Mouse (Mus musculus): ENCODE data around the gene Tmem183a. TPM values are rescaled to one million over a fixed set of nuclear protein-coding genes. Genes with fewer than 3 reads are reported as not detected.

The Tmem183a gene
- polyA plus RNA-seq, 1 experiment from 2014 or later = 95.9 TPM

GRCm38 (mm10) chr1:134332770-134333271 lies 29.0 kb downstream of the Tmem183a start, which contains the start of gene Ppfia4:
Gene Ppfia4, minus strand, starts transcription at chr1:134332928.
- WGBS = 40% methylated on average over 13 of the region's 13 CpGs
- 0 out of 2 replicates have a peak within 1 kb of the TSS, but pooled peaks have one; percentile 28 for H3K4me3 ChIP-seq
- DNase-seq (ENCODE audit: low spot score) = no peak
- no peaks in the 10 kb centered on the region for H3K27me3 ChIP-seq (ENCODE audit: insufficient read depth, poor library complexity, severe bottlenecking)
- H3K36me3 ChIP-seq = peaks cover 10% of the 10 kb centered on the region; the same call in 1 of the 2 replicates
- peaks cover 61% of the 10 kb centered on the region for H3K4me1 ChIP-seq
- H3K27ac ChIP-seq = peak within 1 kb of the TSS; percentile 69
- no peaks in the 10 kb centered on the region for H3K9me3 ChIP-seq

- Histone ChIP-seq H3K4me1 (peaks cover 53% of the 10 kb centered on the region), H3K27ac (peak overlapping the region; percentile 69)
- WGBS = 55% methylated on average over 20 of the region's 20 CpGs
Observed at GRCm38 (mm10) chr1:134331879-134332635, 29.7 kb downstream of the Tmem183a start.

GRCm38 (mm10) chr1:134326841-134327346 lies 34.9 kb downstream of the Tmem183a start:
- 87% methylated on average over 12 of the region's 12 CpGs for WGBS

More at GRCm38 (mm10) chr1:134331879-134332635, 29.7 kb downstream of the Tmem183a start:
- Histone ChIP-seq H3K4me3 (no peak overlapping the region), H3K27me3 (ENCODE audit: insufficient read depth, poor library complexity, severe bottlenecking) (no peaks in the 10 kb centered on the region), H3K36me3 (peaks cover 15% of the 10 kb centered on the region), H3K9me3 (no peaks in the 10 kb centered on the region)
- DNase-seq (ENCODE audit: low spot score) = no peak

GRCm38 (mm10) chr1:134322591-134322990 lies 39.2 kb downstream of the Tmem183a start:
- peaks cover 81% of the 10 kb centered on the region for H3K36me3 ChIP-seq

More at GRCm38 (mm10) chr1:134326841-134327346, 34.9 kb downstream of the Tmem183a start:
- peaks cover 6% of the 10 kb centered on the region for H3K4me1 ChIP-seq
- no peak for DNase-seq (ENCODE audit: low spot score)
- H3K27me3 ChIP-seq (ENCODE audit: insufficient read depth, poor library complexity, severe bottlenecking) = 0 out of 2 replicates have a peak, but pooled peaks cover 4% of the 10 kb centered on the region
- no peak overlapping the region for H3K4me3 ChIP-seq
- H3K9me3 ChIP-seq = no peaks in the 10 kb centered on the region
- peaks cover 58% of the 10 kb centered on the region for H3K36me3 ChIP-seq
- H3K27ac ChIP-seq = no peak overlapping the region

GRCm38 (mm10) chr1:134320691-134321301 lies 41.0 kb downstream of the Tmem183a start:
- H3K4me1 ChIP-seq = peaks cover 18% of the 10 kb centered on the region
- WGBS = 61% methylated on average over 14 of the region's 14 CpGs
- no peak overlapping the region for H3K4me3 ChIP-seq
- DNase-seq (ENCODE audit: low spot score) = no peak
- no peaks in the 10 kb centered on the region for H3K9me3 ChIP-seq
- H3K27me3 ChIP-seq (ENCODE audit: insufficient read depth, poor library complexity, severe bottlenecking) = 0 out of 2 replicates have a peak, but pooled peaks cover 4% of the 10 kb centered on the region
- H3K36me3 ChIP-seq = peaks cover 78% of the 10 kb centered on the region
- H3K27ac ChIP-seq = no peak overlapping the region

More at GRCm38 (mm10) chr1:134322591-134322990, 39.2 kb downstream of the Tmem183a start:
- Histone ChIP-seq H3K4me1 (peaks cover 16% of the 10 kb centered on the region), H3K4me3 (no peak overlapping the region), H3K9me3 (no peaks in the 10 kb centered on the region), H3K27ac (peak overlapping the region; percentile 50; the same call in 1 of the 2 replicates), H3K27me3 (ENCODE audit: insufficient read depth, poor library complexity, severe bottlenecking) (0 out of 2 replicates have a peak, but pooled peaks cover 4% of the 10 kb centered on the region)
- 79% methylated on average over 6 of the region's 6 CpGs for WGBS
- no peak for DNase-seq (ENCODE audit: low spot score)

GRCm38 (mm10) chr1:134318261-134318660 lies 43.5 kb downstream of the Tmem183a start:
- H3K36me3 ChIP-seq = peaks cover 62% of the 10 kb centered on the region
- peaks cover 18% of the 10 kb centered on the region for H3K4me1 ChIP-seq
- H3K4me3 ChIP-seq = no peak overlapping the region
- H3K9me3 ChIP-seq = no peaks in the 10 kb centered on the region
- DNase-seq (ENCODE audit: low spot score) = no peak
- 0 out of 2 replicates have a peak, but pooled peaks cover 4% of the 10 kb centered on the region for H3K27me3 ChIP-seq (ENCODE audit: insufficient read depth, poor library complexity, severe bottlenecking)
- no peak overlapping the region for H3K27ac ChIP-seq
- 88% methylated on average over 5 of the region's 5 CpGs for WGBS

- H3K4me3 ChIP-seq = no peak overlapping the region
- no peaks in the 10 kb centered on the region for H3K27me3 ChIP-seq (ENCODE audit: insufficient read depth, poor library complexity, severe bottlenecking)
- 84% methylated on average over 9 of the region's 9 CpGs for WGBS
- peaks cover 15% of the 10 kb centered on the region for H3K4me1 ChIP-seq
- peaks cover 65% of the 10 kb centered on the region for H3K36me3 ChIP-seq
- no peak for DNase-seq (ENCODE audit: low spot score)
- H3K9me3 ChIP-seq = no peaks in the 10 kb centered on the region
- no peak overlapping the region for H3K27ac ChIP-seq
Observed at GRCm38 (mm10) chr1:134316361-134316760, 45.4 kb downstream of the Tmem183a start.

- Histone ChIP-seq H3K4me1 (peaks cover 6% of the 10 kb centered on the region; the same call in 1 of the 2 replicates), H3K27ac (no peak overlapping the region), H3K4me3 (no peak overlapping the region), H3K9me3 (no peaks in the 10 kb centered on the region), H3K27me3 (ENCODE audit: insufficient read depth, poor library complexity, severe bottlenecking) (no peaks in the 10 kb centered on the region), H3K36me3 (peaks cover 61% of the 10 kb centered on the region)
- 85% methylated on average over 5 of the region's 5 CpGs for WGBS
- DNase-seq (ENCODE audit: low spot score) = no peak
Observed at GRCm38 (mm10) chr1:134315181-134315580, 46.6 kb downstream of the Tmem183a start.

GRCm38 (mm10) chr1:134311760-134312159 lies 50.0 kb downstream of the Tmem183a start:
- 85% methylated on average over 7 of the region's 7 CpGs for WGBS
- Histone ChIP-seq H3K9me3 (no peaks in the 10 kb centered on the region), H3K36me3 (peaks cover 59% of the 10 kb centered on the region), H3K27me3 (ENCODE audit: insufficient read depth, poor library complexity, severe bottlenecking) (no peaks in the 10 kb centered on the region), H3K4me1 (0 out of 2 replicates have a peak, but pooled peaks cover 3% of the 10 kb centered on the region), H3K27ac (no peak overlapping the region), H3K4me3 (no peak overlapping the region)
- DNase-seq (ENCODE audit: low spot score) = no peak

- H3K4me3 ChIP-seq = no peak overlapping the region
- no peaks in the 10 kb centered on the region for H3K9me3 ChIP-seq
- WGBS = 89% methylated on average over 3 of the region's 3 CpGs
- H3K27ac ChIP-seq = no peak overlapping the region
- H3K36me3 ChIP-seq = peaks cover 52% of the 10 kb centered on the region
- H3K27me3 ChIP-seq (ENCODE audit: insufficient read depth, poor library complexity, severe bottlenecking) = no peaks in the 10 kb centered on the region
- no peak for DNase-seq (ENCODE audit: low spot score)
- H3K4me1 ChIP-seq = no peaks in the 10 kb centered on the region
Observed at GRCm38 (mm10) chr1:134310729-134311128, 51.0 kb downstream of the Tmem183a start.

GRCm38 (mm10) chr1:134310291-134310690 lies 51.5 kb downstream of the Tmem183a start:
- 85% methylated on average over 2 of the region's 2 CpGs for WGBS

GRCm38 (mm10) chr1:134307409-134307808 lies 54.4 kb downstream of the Tmem183a start:
- H3K4me1 ChIP-seq = peaks cover 14% of the 10 kb centered on the region
- H3K27ac ChIP-seq = no peak overlapping the region
- no peak overlapping the region for H3K4me3 ChIP-seq
- H3K27me3 ChIP-seq (ENCODE audit: insufficient read depth, poor library complexity, severe bottlenecking) = no peaks in the 10 kb centered on the region
- 65% methylated on average over 10 of the region's 10 CpGs for WGBS
- H3K9me3 ChIP-seq = no peaks in the 10 kb centered on the region
- H3K36me3 ChIP-seq = peaks cover 57% of the 10 kb centered on the region
- DNase-seq (ENCODE audit: low spot score) = no peak

More at GRCm38 (mm10) chr1:134310291-134310690, 51.5 kb downstream of the Tmem183a start:
- DNase-seq (ENCODE audit: low spot score) = no peak
- no peaks in the 10 kb centered on the region for H3K4me1 ChIP-seq
- no peaks in the 10 kb centered on the region for H3K27me3 ChIP-seq (ENCODE audit: insufficient read depth, poor library complexity, severe bottlenecking)
- H3K36me3 ChIP-seq = peaks cover 54% of the 10 kb centered on the region
- no peak overlapping the region for H3K27ac ChIP-seq
- no peaks in the 10 kb centered on the region for H3K9me3 ChIP-seq
- no peak overlapping the region for H3K4me3 ChIP-seq

Measured in heart, embryonic 10.5 days (tissue).